Mouse (Mus musculus) bone marrow macrophage, adult 2 months (primary cell): ENCODE data around the gene Ipmk. TPM values are rescaled to one million over a fixed set of nuclear protein-coding genes. Genes with fewer than 3 reads are reported as not detected.
"Not testable (repeated sequence)": the region's sequence is repeated elsewhere in the genome, so short reads cannot be mapped to it uniquely, and the experiment has no call there.

Source experiments
- H3K27ac ChIP-seq: 2 replicates; pipeline ENCODE4 v1.5.1; 2012; ENCODE audit warnings: low read depth, low read length; ENCODE audit not compliant: insufficient read depth
- H3K4me1 ChIP-seq: 2 replicates; pipeline ENCODE4 v1.6.1; 2012; ENCODE audit warnings: low read length; ENCODE audit not compliant: control insufficient read depth, insufficient read depth
- H3K4me3 ChIP-seq: 2 replicates; pipeline ENCODE4 v1.5.1; 2012; ENCODE audit warnings: mild to moderate bottlenecking, low read length, moderate library complexity; ENCODE audit not compliant: insufficient read depth
- CTCF ChIP-seq: IDR thresholded peaks from 2 replicates; pipeline ENCODE4 v1.5.1; 2012; ENCODE audit warnings: low read depth, mild to moderate bottlenecking, low read length, moderate library complexity
- POLR2A ChIP-seq: IDR thresholded peaks from 2 replicates; pipeline ENCODE4 v1.6.1; 2012; ENCODE audit warnings: mild to moderate bottlenecking, low read depth, low read length, borderline replicate concordance
- polyA plus RNA-seq: library from polyadenylated mRNA; stranded (reverse); fragments of >200 nt; gene quantifications from 2 replicates; pipeline ENCODE4 v1.2.4, GENCODE M21; 2012; ENCODE audit not compliant: missing spikeins, insufficient read depth, insufficient read length

Gene Ipmk
- polyA plus RNA-seq, 1 experiment, result 19.0 TPM

- no peak overlapping the region for H3K27ac ChIP-seq
- TF ChIP-seq POLR2A (no peak), CTCF (no peak)
- H3K4me1 ChIP-seq, result no peaks in the 10 kb centered on the region
- no peak overlapping the region for H3K4me3 ChIP-seq
Measured at GRCm38 (mm10) chr10:71382858-71383551, 35.4 kb downstream of the Ipmk start.

GRCm38 (mm10) chr10:71383552-71383924, 36.0 kb downstream of the Ipmk start:
- not testable (repeated sequence) for H3K27ac ChIP-seq, H3K4me3 ChIP-seq, H3K4me1 ChIP-seq

GRCm38 (mm10) chr10:71384159-71385044, 36.8 kb downstream of the Ipmk start:
- TF ChIP-seq POLR2A, result no peak
- no peak for TF ChIP-seq CTCF
- Histone ChIP-seq H3K4me3 (no peak overlapping the region), H3K27ac (no peak overlapping the region), H3K4me1 (no peaks in the 10 kb centered on the region)

- no peak for TF ChIP-seq CTCF
- no peak for TF ChIP-seq POLR2A
- Histone ChIP-seq H3K4me3 (no peak overlapping the region), H3K27ac (no peak overlapping the region), H3K4me1 (no peaks in the 10 kb centered on the region)
Measured at GRCm38 (mm10) chr10:71389311-71389710, 41.7 kb downstream of the Ipmk start.

- Histone ChIP-seq H3K4me1 (no peaks in the 10 kb centered on the region), H3K4me3 (no peak overlapping the region)
- TF ChIP-seq POLR2A (no peak), CTCF (no peak)
Measured at GRCm38 (mm10) chr10:71398383-71399145, 51.0 kb downstream of the Ipmk start.

GRCm38 (mm10) chr10:71399399-71399798, 51.8 kb downstream of the Ipmk start:
- no peak overlapping the region for H3K27ac ChIP-seq
- TF ChIP-seq POLR2A (no peak), CTCF (no peak)
- no peak overlapping the region for H3K4me3 ChIP-seq
- H3K4me1 ChIP-seq, result no peaks in the 10 kb centered on the region

More at GRCm38 (mm10) chr10:71398383-71399145, 51.0 kb downstream of the Ipmk start:
- H3K27ac ChIP-seq, result no peak overlapping the region

- no peak for TF ChIP-seq CTCF
- TF ChIP-seq POLR2A, result no peak
- H3K4me1 ChIP-seq, result no peaks in the 10 kb centered on the region
- no peak overlapping the region for H3K4me3 ChIP-seq
- H3K27ac ChIP-seq, result no peak overlapping the region
Measured at GRCm38 (mm10) chr10:71399987-71400386, 52.4 kb downstream of the Ipmk start.

GRCm38 (mm10) chr10:71400818-71401646, 53.5 kb downstream of the Ipmk start:
- no peak overlapping the region for H3K4me3 ChIP-seq
- H3K27ac ChIP-seq, result no peak overlapping the region
- no peak for TF ChIP-seq CTCF
- no peak for TF ChIP-seq POLR2A
- no peaks in the 10 kb centered on the region for H3K4me1 ChIP-seq

GRCm38 (mm10) chr10:71403638-71404037, 56.1 kb downstream of the Ipmk start:
- Histone ChIP-seq H3K27ac (no peak overlapping the region), H3K4me1 (no peaks in the 10 kb centered on the region), H3K4me3 (no peak overlapping the region)
- TF ChIP-seq CTCF, result no peak
- no peak for TF ChIP-seq POLR2A
